8 mouse cellular contexts compared by ENCODE assay signal in genomic region chr14:120276343-120277080, GRCm38 (mm10). TPM values are rescaled to one million over a fixed set of nuclear protein-coding genes. Genes with fewer than 3 reads are reported as not detected.
DNase-seq lines count a peak whose midpoint lies in the region; ATAC-seq and TF ChIP-seq lines count a peak whose summit lies in the region.

No protein-coding gene starts in this region.

- H3K9me3 ChIP-seq in hindbrain, embryonic 11.5 days (ENCODE audit: control insufficient read depth, low read length) = no peaks in the 10 kb centered on the region

- H3K9ac ChIP-seq in hindbrain, embryonic 11.5 days (ENCODE audit: low read depth, low read length) = peak overlapping the region; percentile 48

- peak overlapping the region; percentile 51 for H3K4me2 ChIP-seq in hindbrain, embryonic 11.5 days (replicated peaks; ENCODE audit: low read depth, low read length)

- no peaks in the 10 kb centered on the region for H3K36me3 ChIP-seq in hindbrain, embryonic 11.5 days (ENCODE audit: control insufficient read depth, insufficient read depth, low read length)
- H3K36me3 ChIP-seq in macrophage (ENCODE audit: inconsistent target) = no peaks in the 10 kb centered on the region

- peaks cover 52% of the 10 kb centered on the region for H3K79me2 ChIP-seq in macrophage (ENCODE audit: inconsistent target)

- peak overlapping the region; percentile 94 for H3K27ac ChIP-seq in layer of hippocampus, adult 2 months
- H3K27ac ChIP-seq in bone marrow macrophage, adult 2 months (ENCODE audit: insufficient read depth, low read depth, low read length) = peak overlapping the region; percentile 87
- H3K27ac ChIP-seq in hindbrain, embryonic 11.5 days (ENCODE audit: low read depth, low read length) = no peak overlapping the region
- peak overlapping the region; percentile 96 for H3K27ac ChIP-seq in macrophage

- H3K4me3 ChIP-seq in layer of hippocampus, adult 2 months = peak overlapping the region; percentile 85
- peak overlapping the region; percentile 81 for H3K4me3 ChIP-seq in bone marrow macrophage, adult 2 months (ENCODE audit: insufficient read depth, low read length)
- H3K4me3 ChIP-seq in hindbrain, embryonic 11.5 days (ENCODE audit: low read depth, low read length) = peak overlapping the region; percentile 66
- H3K4me3 ChIP-seq in macrophage (ENCODE audit: inconsistent target) = peak overlapping the region; percentile 90

- ATAC-seq in hindbrain, embryonic 11.5 days (ENCODE audit: low FRiP score) = no peak

- 26% methylated on average over 10 of the region's 10 CpGs for WGBS in hindbrain, embryonic 11.5 days
- under 1% methylated on average over 10 of the region's 10 CpGs for WGBS in macrophage (ENCODE audit: missing documents)

- no peak for TF ChIP-seq POLR2A in bone marrow macrophage, adult 2 months (IDR thresholded peaks at IDR 0.05; ENCODE audit: borderline replicate concordance, low read depth, low read length)

- TF ChIP-seq CTCF in layer of hippocampus, adult 2 months (conservative IDR thresholded peaks at IDR 0.05) = no peak
- TF ChIP-seq CTCF in bone marrow macrophage, adult 2 months (IDR thresholded peaks at IDR 0.05; ENCODE audit: low read depth, low read length) = no peak

- no peak for DNase-seq in layer of hippocampus, adult 2 months (ENCODE audit: low spot score in 2 of 2)
- DNase-seq in layer of hippocampus, adult 11-12 months (ENCODE audit: low spot score) = no peak
- peak; percentile 39 for DNase-seq in hindbrain, embryonic 11.5 days (ENCODE audit: low spot score)
- DNase-seq in adrenal gland, postnatal 10 days = no peak
- DNase-seq in cerebellum, postnatal 25 days = no peak
- no peak for DNase-seq in layer of hippocampus, adult 18-20 months (ENCODE audit: low spot score in 2 of 2)

- peaks cover 37% of the 10 kb centered on the region for H3K4me1 ChIP-seq in bone marrow macrophage, adult 2 months (ENCODE audit: control insufficient read depth, insufficient read depth, low read length)
- H3K4me1 ChIP-seq in hindbrain, embryonic 11.5 days (replicated peaks; ENCODE audit: control insufficient read depth, insufficient read depth, low read length) = peaks cover 2% of the 10 kb centered on the region; the same call in 1 of the 2 replicates

- H3K27me3 ChIP-seq in hindbrain, embryonic 11.5 days (ENCODE audit: control insufficient read depth, insufficient read depth, low read length) = no peaks in the 10 kb centered on the region

RNA-seq across cellular contexts. Expression of gene Mbnl2, which starts 1.0 kb away (rescaled TPM):
- total RNA-seq in layer of hippocampus, adult 2 months (2021) = 100 to 1,000 TPM; 244 to 250 TPM
- 98.2 and 110 TPM in 2 replicates for polyA plus RNA-seq in bone marrow macrophage, adult 2 months (2012; ENCODE audit: insufficient read depth, insufficient read length, missing spikeins)
- polyA plus RNA-seq in hindbrain, embryonic 11.5 days (2014; fragmentation: Nextera tagmentation; extraction: Ambion mirVana) = 44.7 and 50.1 TPM in 2 replicates
- 100 to 1,000 TPM; 179 to 628 (median 294) TPM for total RNA-seq in macrophage (2018; cell fraction: chromatin; rRNA removed)
- 100 to 1,000 TPM; 120 to 196 (median 154) TPM for total RNA-seq in macrophage (2018; cell fraction: cytosol; rRNA removed)
- total RNA-seq in macrophage (2018; cell fraction: nucleus; rRNA removed) = 100 to 1,000 TPM; 223 to 633 (median 331) TPM
- polyA plus RNA-seq in macrophage (2018) = 79.5 to 126 TPM (median 95.4 TPM) in 3 replicates
- total RNA-seq in adrenal gland, postnatal 10 days (2021) = 100 to 1,000 TPM; 182 to 201 TPM
- total RNA-seq in layer of hippocampus, adult 18-20 months (2021) = 100 to 1,000 TPM; 246 to 260 TPM
